Mouse (Mus musculus): ENCODE data around the gene Chrdl2. TPM values are rescaled to one million over a fixed set of nuclear protein-coding genes. Genes with fewer than 3 reads are reported as not detected.
A peak's percentile ranks its signal among the peaks of the same experiment; 100 is the strongest.
"Not testable (repeated sequence)": the region's sequence is repeated elsewhere in the genome, so short reads cannot be mapped to it uniquely, and the experiment has no call there.

Chrdl2 gene
- under 1 TPM in 1 of 2 experiments, not detected in 1; 0.62 TPM for total RNA-seq (2021)

- peak; percentile 40 to 54 for DNase-seq (ENCODE audit: extremely low spot score in 1 of 2, low spot score in 2 of 2)
- intact Hi-C loops (cut with DNase I): loop anchor here (5.0 kb wide), 1 partner anchor 102 kb away; no protein-coding TSS in a partner anchor
Measured at GRCm38 (mm10) chr7:100005790-100006189, at the start of gene Chrdl2. Chrdl2 (plus strand) TSS chr7:100006172.

GRCm38 (mm10) chr7:99957226-99957965 is 48.6 kb upstream of the Chrdl2 start:
- DNase-seq (ENCODE audit: extremely low spot score in 1 of 2, low spot score in 2 of 2): no peak
- intact Hi-C loops (cut with DNase I): no loop called here

- intact Hi-C loops (cut with DNase I); DNase-seq (ENCODE audit: extremely low spot score in 1 of 2, low spot score in 2 of 2): not testable (repeated sequence)
Measured at GRCm38 (mm10) chr7:99960571-99960970, 45.4 kb upstream of the Chrdl2 start.

GRCm38 (mm10) chr7:99961518-99961917 is 44.5 kb upstream of the Chrdl2 start:
- no peak for DNase-seq (ENCODE audit: extremely low spot score in 1 of 2, low spot score in 2 of 2)
- intact Hi-C loops (cut with DNase I): no loop called here

- intact Hi-C loops (cut with DNase I): no loop called here
- DNase-seq (ENCODE audit: extremely low spot score in 1 of 2, low spot score in 2 of 2): no peak
Measured at GRCm38 (mm10) chr7:99962536-99963236, 43.3 kb upstream of the Chrdl2 start.

- no peak for DNase-seq (ENCODE audit: extremely low spot score in 1 of 2, low spot score in 2 of 2)
- intact Hi-C loops (cut with DNase I): no loop called here
Measured at GRCm38 (mm10) chr7:99963237-99963860, 42.6 kb upstream of the Chrdl2 start.

- peak; percentile 53 to 71 for DNase-seq (ENCODE audit: extremely low spot score in 1 of 2, low spot score in 2 of 2)
- intact Hi-C loops (cut with DNase I): no loop called here
Measured at GRCm38 (mm10) chr7:99965020-99965841, 40.7 kb upstream of the Chrdl2 start.

- intact Hi-C loops (cut with DNase I): no loop called here
- no peak for DNase-seq (ENCODE audit: extremely low spot score in 1 of 2, low spot score in 2 of 2)
Measured at GRCm38 (mm10) chr7:99966011-99966721, 39.8 kb upstream of the Chrdl2 start.

- no peak for DNase-seq (ENCODE audit: extremely low spot score in 1 of 2, low spot score in 2 of 2)
- intact Hi-C loops (cut with DNase I): no loop called here
Measured at GRCm38 (mm10) chr7:99969151-99969550, 36.8 kb upstream of the Chrdl2 start.

- DNase-seq (ENCODE audit: extremely low spot score in 1 of 2, low spot score in 2 of 2): no peak
- intact Hi-C loops (cut with DNase I): no loop called here
Measured at GRCm38 (mm10) chr7:99971926-99972325, 34.0 kb upstream of the Chrdl2 start.

GRCm38 (mm10) chr7:99972912-99973311 is 33.1 kb upstream of the Chrdl2 start:
- DNase-seq (ENCODE audit: extremely low spot score in 1 of 2, low spot score in 2 of 2); intact Hi-C loops (cut with DNase I): not testable (repeated sequence)

GRCm38 (mm10) chr7:99974208-99974970 is 31.6 kb upstream of the Chrdl2 start:
- intact Hi-C loops (cut with DNase I): no loop called here

GRCm38 (mm10) chr7:99975819-99976575 is 30.0 kb upstream of the Chrdl2 start:
- intact Hi-C loops (cut with DNase I): no loop called here
- no peak for DNase-seq (ENCODE audit: extremely low spot score in 1 of 2, low spot score in 2 of 2)

More at GRCm38 (mm10) chr7:99974208-99974970, 31.6 kb upstream of the Chrdl2 start:
- no peak for DNase-seq (ENCODE audit: extremely low spot score in 1 of 2, low spot score in 2 of 2)

GRCm38 (mm10) chr7:99978041-99978440 is 27.9 kb upstream of the Chrdl2 start:
- DNase-seq (ENCODE audit: extremely low spot score in 1 of 2, low spot score in 2 of 2): no peak
- intact Hi-C loops (cut with DNase I): no loop called here

GRCm38 (mm10) chr7:99979081-99979480 is 26.9 kb upstream of the Chrdl2 start:
- intact Hi-C loops (cut with DNase I): no loop called here
- DNase-seq (ENCODE audit: extremely low spot score in 1 of 2, low spot score in 2 of 2): no peak

- peak in 1 of 2 experiments; percentile 65 for DNase-seq (ENCODE audit: extremely low spot score in 1 of 2, low spot score in 2 of 2)
- intact Hi-C loops (cut with DNase I): loop anchor here (5.0 kb wide), 1 partner anchor 52 kb away; no protein-coding TSS in a partner anchor
Measured at GRCm38 (mm10) chr7:99979546-99980131, 26.3 kb upstream of the Chrdl2 start.
